Mouse (Mus musculus): ENCODE results near the gene Zfp281. TPM values are rescaled to one million over a fixed set of nuclear protein-coding genes. Genes with fewer than 3 reads are reported as not detected.

Zfp281 gene
- polyA plus RNA-seq, 1 experiment from 2014 or later: 40.6 TPM

Other genes starting within 250 kb of the Zfp281 start
- 18.5 and 20.1 TPM in 2 replicates for gene Ddx59, start 209.6 kb upstream of the Zfp281 start, polyA plus RNA-seq (2014; fragmentation: Nextera tagmentation; extraction: Ambion mirVana)
- gene Kif14, start 158.6 kb upstream of the Zfp281 start, polyA plus RNA-seq (2014; fragmentation: Nextera tagmentation; extraction: Ambion mirVana): 7.0 and 9.0 TPM in 2 replicates